Mouse (Mus musculus) neural tube, embryonic 15.5 days (tissue): Measurements from ENCODE around the gene Alg11. TPM values are rescaled to one million over a fixed set of nuclear protein-coding genes. Genes with fewer than 3 reads are reported as not detected.

Experiments
- ATAC-seq: fragments of 200-750 bp; cut with Nextera tagmentation; 2 replicates; pipeline ENCODE4 v1.8.0; 2017; ENCODE audit warnings: mild to moderate bottlenecking, moderate TSS enrichment, moderate library complexity; ENCODE audit not compliant: low FRiP score
- H3K27ac ChIP-seq: fragments of 300-500 bp; sonication (generic); replicated peaks from 2 replicates; pipeline ENCODE4 v1.5.1; 2015; ENCODE audit warnings: mild to moderate bottlenecking, inconsistent platforms
- H3K27me3 ChIP-seq: fragments of 300-500 bp; sonication (generic); replicated peaks from 2 replicates; pipeline ENCODE4 v1.6.1; 2015; ENCODE audit warnings: inconsistent platforms
- H3K36me3 ChIP-seq: fragments of 300-500 bp; sonication (generic); 2 replicates; pipeline ENCODE4 v1.6.1; 2015; ENCODE audit warnings: inconsistent platforms
- H3K4me1 ChIP-seq: fragments of 300-500 bp; sonication (generic); 2 replicates; pipeline ENCODE4 v1.6.1; 2015; ENCODE audit warnings: inconsistent platforms
- H3K4me2 ChIP-seq: fragments of 300-500 bp; sonication (generic); 2 replicates; pipeline ENCODE4 v1.6.1; 2015; ENCODE audit warnings: inconsistent platforms, mild to moderate bottlenecking, moderate library complexity
- H3K4me3 ChIP-seq: fragments of 300-500 bp; sonication (generic); replicated peaks from 2 replicates; pipeline ENCODE4 v1.5.1; 2015; ENCODE audit warnings: mild to moderate bottlenecking, inconsistent platforms
- H3K9ac ChIP-seq: fragments of 300-500 bp; sonication (generic); replicated peaks from 2 replicates; pipeline ENCODE4 v1.6.1; 2015; ENCODE audit warnings: mild to moderate bottlenecking, inconsistent platforms
- H3K9me3 ChIP-seq: fragments of 300-500 bp; sonication (generic); replicated peaks from 2 replicates; pipeline ENCODE4 v1.6.1; 2016; ENCODE audit warnings: inconsistent platforms
- WGBS: fragments of 180-500 bp; shearing (Covaris S2); methylation state at CpG from one replicate; pipeline ENCODE4 v1.1.7; 2015; ENCODE audit warnings: mixed read lengths; 5-methylcytosine and 5-hydroxymethylcytosine counted together
- polyA plus RNA-seq: library from polyadenylated mRNA; unstranded; fragments of >200 nt; fragmentation: Nextera tagmentation; extraction: Ambion mirVana; gene quantifications from 2 replicates; pipeline ENCODE4 v1.2.1, GENCODE M21; 2015

The Alg11 gene
- polyA plus RNA-seq, 1 experiment from 2014 or later: 37.7 TPM

DNA sequence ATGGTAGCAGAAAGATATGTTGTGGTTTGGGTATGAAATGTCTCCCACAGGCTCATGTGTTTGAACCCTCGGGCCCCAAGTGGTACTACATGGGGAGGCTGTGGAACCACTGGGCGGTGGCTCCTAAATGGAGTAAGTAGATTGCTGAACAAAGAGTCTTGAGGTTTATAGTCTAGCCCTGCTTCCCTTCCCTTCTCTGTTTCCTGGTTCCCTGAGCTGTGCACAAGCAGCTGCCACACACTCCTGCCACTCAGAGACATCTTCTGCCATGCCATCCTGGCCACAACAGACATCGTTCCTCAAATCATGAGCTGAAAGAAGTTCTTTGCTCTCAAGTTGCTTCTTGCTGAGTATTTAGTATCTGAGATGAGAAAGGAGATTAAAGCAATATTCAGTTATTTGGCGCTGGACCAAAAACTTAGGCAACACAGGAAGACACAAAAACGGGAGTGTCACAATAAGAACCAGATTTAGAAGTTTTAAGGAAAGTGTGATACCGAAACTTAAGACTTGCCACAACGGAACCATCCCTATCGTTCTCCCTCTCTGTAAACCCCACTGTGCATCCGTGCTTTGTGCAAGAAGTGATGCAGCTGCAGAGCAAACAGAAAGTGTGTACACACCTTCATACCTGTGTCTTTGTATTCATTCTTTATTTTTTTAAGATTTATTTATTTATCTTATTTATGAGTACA lies 18.9 kb downstream of the Alg11 start:
- no peak overlapping the region for H3K4me3 ChIP-seq
- H3K9ac ChIP-seq: no peak overlapping the region
- H3K4me1 ChIP-seq: no peaks in the 10 kb centered on the region
- H3K27me3 ChIP-seq: no peaks in the 10 kb centered on the region
- no peak for ATAC-seq
- no peaks in the 10 kb centered on the region for H3K36me3 ChIP-seq
- H3K4me2 ChIP-seq: no peak overlapping the region
- H3K27ac ChIP-seq: no peak overlapping the region
- WGBS: 90% methylated on average over 9 of the region's 9 CpGs
- H3K9me3 ChIP-seq: no peaks in the 10 kb centered on the region

DNA sequence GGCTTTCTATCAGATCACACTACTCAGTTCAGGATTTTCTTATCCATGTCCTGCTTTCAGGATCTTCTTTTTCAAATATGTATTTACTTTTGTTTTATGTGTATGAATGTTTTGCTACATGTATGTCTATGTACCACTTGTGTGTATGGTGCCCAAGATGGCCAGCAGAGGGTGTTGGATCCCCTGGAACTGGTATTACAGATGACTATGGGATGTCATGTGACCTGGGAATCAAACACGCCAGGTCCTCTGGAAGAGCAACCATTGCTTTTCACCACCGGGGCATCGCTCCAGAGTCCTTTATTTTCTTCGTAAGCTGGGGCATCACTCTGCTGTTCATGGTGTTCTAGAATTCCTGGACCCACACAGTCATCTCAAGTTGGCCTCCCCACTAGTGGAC lies 28.7 kb downstream of the Alg11 start:
- ATAC-seq: no peak
- WGBS: 96% methylated on average over 4 of the region's 4 CpGs
- H3K36me3 ChIP-seq: no peaks in the 10 kb centered on the region
- H3K27me3 ChIP-seq: no peaks in the 10 kb centered on the region
- H3K4me2 ChIP-seq: no peak overlapping the region
- H3K9me3 ChIP-seq: no peaks in the 10 kb centered on the region
- no peak overlapping the region for H3K4me3 ChIP-seq
- no peak overlapping the region for H3K9ac ChIP-seq
- no peaks in the 10 kb centered on the region for H3K4me1 ChIP-seq
- H3K27ac ChIP-seq: no peak overlapping the region

DNA sequence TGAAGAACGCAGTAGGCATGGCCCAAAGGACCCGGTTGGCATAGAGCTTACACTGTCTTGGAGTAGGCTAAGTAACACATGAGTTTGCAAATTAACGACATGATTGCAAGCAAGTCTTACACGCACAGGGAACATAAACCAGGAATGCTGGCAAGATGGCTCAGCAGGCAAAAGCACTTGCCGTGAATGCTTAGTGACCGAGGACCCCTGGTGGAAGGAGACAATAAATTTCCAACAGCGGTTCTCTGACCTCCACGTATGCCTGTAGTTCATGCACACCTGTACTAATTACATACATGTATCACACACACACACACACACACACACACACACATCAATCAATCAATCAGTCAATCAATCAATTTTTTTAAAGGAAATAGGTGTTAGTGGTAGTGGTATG lies 31.0 kb downstream of the Alg11 start:
- no peaks in the 10 kb centered on the region for H3K9me3 ChIP-seq
- no peaks in the 10 kb centered on the region for H3K27me3 ChIP-seq
- H3K4me3 ChIP-seq: no peak overlapping the region
- H3K4me2 ChIP-seq: no peak overlapping the region
- no peak overlapping the region for H3K27ac ChIP-seq
- no peak for ATAC-seq
- H3K9ac ChIP-seq: no peak overlapping the region
- 35% methylated on average over 8 of the region's 8 CpGs for WGBS
- H3K36me3 ChIP-seq: no peaks in the 10 kb centered on the region
- no peaks in the 10 kb centered on the region for H3K4me1 ChIP-seq

DNA sequence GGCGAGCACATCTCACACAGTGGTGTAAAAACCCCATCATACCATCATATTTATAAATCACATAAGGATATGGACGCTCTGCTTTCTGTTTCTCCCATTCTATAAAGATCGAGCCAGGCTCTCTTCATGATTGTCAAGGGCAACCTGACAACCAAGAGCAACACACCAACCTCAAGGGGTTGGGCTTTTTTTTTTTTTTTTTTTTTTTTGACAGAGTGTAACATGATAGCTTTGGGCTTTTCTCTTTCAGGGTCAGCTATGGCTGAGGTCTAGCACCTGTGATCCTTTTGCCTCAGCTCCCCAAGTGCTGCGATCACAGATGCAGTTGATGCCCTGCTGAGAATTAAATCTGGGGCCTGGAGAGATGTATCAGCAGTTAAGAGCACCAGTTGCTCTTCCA lies 46.5 kb downstream of the Alg11 start:
- Histone ChIP-seq H3K4me2 (no peak overlapping the region), H3K36me3 (no peaks in the 10 kb centered on the region), H3K27me3 (no peaks in the 10 kb centered on the region), H3K9ac (no peak overlapping the region), H3K4me3 (no peak overlapping the region), H3K4me1 (no peaks in the 10 kb centered on the region), H3K27ac (no peak overlapping the region), H3K9me3 (no peaks in the 10 kb centered on the region)
- no peak for ATAC-seq
- WGBS: 85% methylated on average over 4 of the region's 4 CpGs

Other genes starting within 250 kb of the Alg11 start
- gene Defb50, start 237.2 kb upstream of the Alg11 start, polyA plus RNA-seq: not detected in 2 replicates
- not detected in 2 replicates for gene Defb2, start 220.8 kb upstream of the Alg11 start, polyA plus RNA-seq
- not detected in 2 replicates for gene Defb10, start 201.8 kb upstream of the Alg11 start, polyA plus RNA-seq
- not detected in 2 replicates for gene Defb9, start 175.3 kb upstream of the Alg11 start, polyA plus RNA-seq
- not detected in 2 replicates for gene Defb11, start 154.3 kb upstream of the Alg11 start, polyA plus RNA-seq
- gene Defb15, start 128.0 kb upstream of the Alg11 start, polyA plus RNA-seq: not detected in 2 replicates
- not detected in 2 replicates for gene Defb35, start 122.4 kb upstream of the Alg11 start, polyA plus RNA-seq
- gene Defb13, start 114.0 kb upstream of the Alg11 start, polyA plus RNA-seq: not detected in 2 replicates
- not detected in 2 replicates for gene Fam90a1a, start 102.0 kb upstream of the Alg11 start, polyA plus RNA-seq
- not detected in 2 replicates for gene Ccdc70, start 90.9 kb upstream of the Alg11 start, polyA plus RNA-seq
- 1.1 and 2.1 TPM in 2 replicates for gene Atp7b, start 416 bp upstream of the Alg11 start, polyA plus RNA-seq
- gene Nek5, start 64.3 kb downstream of the Alg11 start, polyA plus RNA-seq: 0.56 and 0.78 TPM in 2 replicates
- 8.0 and 8.6 TPM in 2 replicates for gene Nek3, start 105.7 kb downstream of the Alg11 start, polyA plus RNA-seq
- gene Ckap2, start 125.1 kb downstream of the Alg11 start, polyA plus RNA-seq: 10.6 and 17.4 TPM in 2 replicates
- 44.3 and 45.9 TPM in 2 replicates for gene Vps36, start 132.1 kb downstream of the Alg11 start, polyA plus RNA-seq
- gene Thsd1, start 166.6 kb downstream of the Alg11 start, polyA plus RNA-seq: 7.4 and 9.5 TPM in 2 replicates
- gene Tpte, start 222.7 kb downstream of the Alg11 start, polyA plus RNA-seq: not detected in 2 replicates